Mouse (Mus musculus): ENCODE data around the gene Stat2.

DNA sequence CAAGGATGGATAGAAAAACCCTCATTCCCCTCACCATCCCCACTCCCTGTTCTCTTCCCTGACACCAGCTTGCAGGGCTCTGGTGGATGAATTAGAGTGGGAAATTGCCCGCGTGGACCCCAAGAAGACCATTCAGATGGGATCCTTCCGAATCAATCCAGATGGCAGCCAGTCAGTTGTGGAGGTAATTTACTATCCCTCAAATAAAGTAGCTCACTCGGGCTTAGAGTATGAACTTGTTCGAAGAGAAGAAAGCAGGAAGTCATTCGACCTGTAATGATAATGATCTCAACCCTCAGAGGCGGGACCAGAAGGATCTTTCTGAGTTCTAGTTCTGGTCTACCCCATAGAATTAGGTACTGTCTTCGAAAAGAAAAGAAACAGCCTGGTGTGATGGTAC lies 53.2 kb downstream of the Stat2 start:
- TF ChIP-seq CTCF (IDR thresholded peaks at IDR 0.05; ENCODE audit: borderline replicate concordance, insufficient read depth, low read length) (no peak), POLR2A (IDR thresholded peaks at IDR 0.05; ENCODE audit: low read depth, low read length) (no peak)

Data from embryonic fibroblast, embryonic 13.5 days (primary cell).